Mouse (Mus musculus): ENCODE results near the gene Tefm. TPM values are rescaled to one million over a fixed set of nuclear protein-coding genes. Genes with fewer than 3 reads are reported as not detected.
A peak's percentile ranks its signal among the peaks of the same experiment; 100 is the strongest.

The Tefm gene
- total and polyA plus RNA-seq, 3 experiments, result 34.4 to 70.2 (median 43.9) TPM

- TF ChIP-seq RAD21 (IDR thresholded peaks at IDR 0.05; ENCODE audit: low read depth, low read length) (peak; percentile 18), ZKSCAN1 (IDR thresholded peaks at IDR 0.05; ENCODE audit: borderline replicate concordance, low read depth, low read length) (no peak)
Observed at GRCm38 (mm10) chr11:80086844-80087243, 55.1 kb downstream of the Tefm start (continued).

Other genes with a start within 250 kb of the Tefm start
- 78.8 and 103 TPM in 2 replicates for gene Utp6, start 179.8 kb downstream of the Tefm start, total RNA-seq (2012; rRNA removed)
- gene Utp6, start 179.8 kb downstream of the Tefm start, total RNA-seq (2014; rRNA removed), result 117 and 122 TPM in 2 replicates
- 148 and 186 TPM in 2 replicates for gene Utp6, start 179.8 kb downstream of the Tefm start, polyA plus RNA-seq (2012; ENCODE audit: insufficient read length, low read depth)
- 56.7 and 61.9 TPM in 2 replicates for gene Suz12, start 149.1 kb downstream of the Tefm start, total RNA-seq (2012; rRNA removed)
- 160 and 171 TPM in 2 replicates for gene Suz12, start 149.1 kb downstream of the Tefm start, total RNA-seq (2014; rRNA removed)
- gene Suz12, start 149.1 kb downstream of the Tefm start, polyA plus RNA-seq (2012; ENCODE audit: insufficient read length, low read depth), result 106 and 124 TPM in 2 replicates
- gene Crlf3, start 61.2 kb downstream of the Tefm start, total RNA-seq (2012; rRNA removed), result 106 and 113 TPM in 2 replicates
- gene Crlf3, start 61.2 kb downstream of the Tefm start, total RNA-seq (2014; rRNA removed), result 152 and 173 TPM in 2 replicates
- 114 and 118 TPM in 2 replicates for gene Crlf3, start 61.2 kb downstream of the Tefm start, polyA plus RNA-seq (2012; ENCODE audit: insufficient read length, low read depth)
- gene Atad5, start 52.8 kb downstream of the Tefm start, total RNA-seq (2012; rRNA removed), result 24.0 and 26.4 TPM in 2 replicates
- gene Atad5, start 52.8 kb downstream of the Tefm start, total RNA-seq (2014; rRNA removed), result 46.3 and 48.1 TPM in 2 replicates
- 32.9 and 35.2 TPM in 2 replicates for gene Atad5, start 52.8 kb downstream of the Tefm start, polyA plus RNA-seq (2012; ENCODE audit: insufficient read length, low read depth)
- gene Adap2, start 11.9 kb upstream of the Tefm start, total RNA-seq (2012; rRNA removed), result not detected in 2 replicates
- 0.12 TPM in 1 of 2 replicates, not detected in the other for gene Adap2, start 11.9 kb upstream of the Tefm start, total RNA-seq (2014; rRNA removed)
- 0.49 and 0.86 TPM in 2 replicates for gene Adap2, start 11.9 kb upstream of the Tefm start, polyA plus RNA-seq (2012; ENCODE audit: insufficient read length, low read depth)
- 11.7 and 12.4 TPM in 2 replicates for gene Rnf135, start 41.7 kb upstream of the Tefm start, total RNA-seq (2012; rRNA removed)
- gene Rnf135, start 41.7 kb upstream of the Tefm start, total RNA-seq (2014; rRNA removed), result 10.9 and 11.1 TPM in 2 replicates
- gene Rnf135, start 41.7 kb upstream of the Tefm start, polyA plus RNA-seq (2012; ENCODE audit: insufficient read length, low read depth), result 9.6 and 11.3 TPM in 2 replicates
- gene Rhot1, start 66.8 kb upstream of the Tefm start, total RNA-seq (2012; rRNA removed), result 33.1 and 36.3 TPM in 2 replicates
- 73.3 and 83.5 TPM in 2 replicates for gene Rhot1, start 66.8 kb upstream of the Tefm start, total RNA-seq (2014; rRNA removed)
- gene Rhot1, start 66.8 kb upstream of the Tefm start, polyA plus RNA-seq (2012; ENCODE audit: insufficient read length, low read depth), result 55.3 and 61.0 TPM in 2 replicates
- 0.88 and 1.4 TPM in 2 replicates for gene Rhbdl3, start 158.7 kb upstream of the Tefm start, total RNA-seq (2012; rRNA removed)
- 0.34 and 0.46 TPM in 2 replicates for gene Rhbdl3, start 158.7 kb upstream of the Tefm start, total RNA-seq (2014; rRNA removed)
- 0.46 and 0.70 TPM in 2 replicates for gene Rhbdl3, start 158.7 kb upstream of the Tefm start, polyA plus RNA-seq (2012; ENCODE audit: insufficient read length, low read depth)
- gene 5730455P16Rik, start 235.9 kb upstream of the Tefm start, total RNA-seq (2012; rRNA removed), result 11.5 and 12.7 TPM in 2 replicates
- gene 5730455P16Rik, start 235.9 kb upstream of the Tefm start, total RNA-seq (2014; rRNA removed), result 19.7 and 22.2 TPM in 2 replicates
- gene 5730455P16Rik, start 235.9 kb upstream of the Tefm start, polyA plus RNA-seq (2012; ENCODE audit: insufficient read length, low read depth), result 15.0 and 19.4 TPM in 2 replicates
- gene Zfp207, start 241.1 kb upstream of the Tefm start, total RNA-seq (2012; rRNA removed), result 137 and 185 TPM in 2 replicates
- 296 and 345 TPM in 2 replicates for gene Zfp207, start 241.1 kb upstream of the Tefm start, total RNA-seq (2014; rRNA removed)
- gene Zfp207, start 241.1 kb upstream of the Tefm start, polyA plus RNA-seq (2012; ENCODE audit: insufficient read length, low read depth), result 196 and 231 TPM in 2 replicates

All from CH12.LX (cell line).